Mouse (Mus musculus) frontal cortex, adult (tissue): ENCODE measurements around the gene Zgrf1.

ENCODE experiments used
- ATAC-seq: cut with Nextera tagmentation; 2 replicates; pipeline ENCODE4 v1.9.2; 2017; ENCODE audit warnings: mild to moderate bottlenecking, moderate library complexity, mixed read lengths; ENCODE audit not compliant: low TSS enrichment

Gene Zgrf1

GRCm38 (mm10) chr3:127558201-127558600 lies 4.9 kb downstream of the Zgrf1 start:
- ATAC-seq = no peak

DNA sequence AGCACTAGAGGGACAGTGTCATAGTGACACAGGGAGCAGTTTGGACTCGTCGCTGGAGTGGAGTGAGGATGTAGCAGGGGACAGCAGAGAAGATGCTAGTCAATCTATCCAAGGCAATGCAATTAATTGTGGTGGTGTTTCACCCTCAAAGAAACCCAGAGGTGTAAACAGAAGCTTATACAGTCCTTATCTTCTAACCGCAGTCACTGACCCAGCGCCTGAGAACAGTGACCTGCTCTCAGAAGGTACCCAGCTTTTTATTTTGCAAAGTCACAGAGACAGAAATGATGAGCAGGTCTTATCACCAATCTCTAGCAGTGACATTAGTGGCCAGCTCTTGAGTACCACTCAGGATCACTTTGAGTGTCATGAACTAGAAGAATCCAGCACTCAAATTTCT lies 9.7 kb downstream of the Zgrf1 start:
- no peak for ATAC-seq

DNA sequence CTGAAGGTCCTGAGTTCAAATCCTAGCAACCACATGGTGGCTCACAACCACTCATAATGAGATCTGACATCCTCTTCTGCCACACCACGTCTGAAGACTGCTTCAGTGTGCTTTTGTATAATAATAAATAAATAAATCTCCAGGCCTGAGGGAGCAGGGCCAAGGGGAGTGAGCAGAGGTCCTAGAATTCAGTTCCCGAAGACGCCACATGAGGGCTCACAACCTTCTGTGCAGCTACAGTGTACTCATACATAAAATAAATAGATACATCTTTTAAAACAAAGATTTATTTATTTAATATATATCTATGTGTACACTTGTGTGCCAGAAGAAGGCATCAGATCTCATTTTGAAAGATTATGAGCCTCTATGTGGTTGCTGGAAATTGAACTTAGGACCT lies 11.8 kb downstream of the Zgrf1 start:
- no peak for ATAC-seq

DNA sequence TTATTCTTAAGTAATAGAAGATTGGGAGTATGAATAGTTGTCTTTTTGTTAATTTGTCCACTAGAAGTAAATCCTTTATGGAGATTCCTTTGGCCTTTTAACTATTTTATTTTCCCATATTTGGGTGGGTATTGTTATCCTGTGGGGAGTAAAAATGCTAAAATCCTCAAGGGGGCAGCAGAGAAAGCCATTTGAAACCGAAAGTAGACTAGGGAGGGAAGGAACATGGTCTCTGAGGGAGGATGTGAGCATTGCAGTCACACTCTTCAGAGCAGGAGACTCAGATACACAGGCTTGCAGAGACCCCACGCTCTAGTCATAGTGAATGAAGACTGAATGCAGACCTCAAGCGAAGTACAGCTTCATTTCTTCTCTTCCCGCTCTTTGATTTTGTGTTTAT lies 19.3 kb downstream of the Zgrf1 start:
- ATAC-seq = peak; percentile 98

DNA sequence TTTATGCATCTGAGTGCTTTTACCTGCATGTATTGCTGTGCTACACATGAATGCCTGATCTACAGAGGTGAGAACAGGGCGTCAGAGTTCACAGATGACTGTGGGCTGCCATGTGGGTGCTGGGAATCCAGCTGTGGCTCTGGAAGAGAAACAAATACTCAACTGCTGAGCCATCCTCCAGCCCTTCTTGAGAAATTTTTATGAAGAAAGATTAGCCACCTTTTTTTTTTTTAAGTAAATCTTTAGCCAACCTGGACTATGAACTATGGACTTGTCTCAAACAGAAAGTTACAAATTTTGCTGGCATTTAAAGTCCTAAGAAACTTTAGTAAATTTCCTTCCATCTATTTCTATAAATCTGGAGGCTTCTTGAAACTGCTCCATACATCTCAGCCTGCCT lies 43.8 kb downstream of the Zgrf1 start:
- no peak for ATAC-seq

GRCm38 (mm10) chr3:127608109-127608508 lies 54.8 kb downstream of the Zgrf1 start:
- ATAC-seq = no peak

GRCm38 (mm10) chr3:127625296-127625695 lies 72.0 kb downstream of the Zgrf1 start:
- peak; percentile 79 for ATAC-seq

- no peak for ATAC-seq
These were observed 72.6 kb downstream of the Zgrf1 start for GRCm38 (mm10) chr3:127625701-127626399.

DNA sequence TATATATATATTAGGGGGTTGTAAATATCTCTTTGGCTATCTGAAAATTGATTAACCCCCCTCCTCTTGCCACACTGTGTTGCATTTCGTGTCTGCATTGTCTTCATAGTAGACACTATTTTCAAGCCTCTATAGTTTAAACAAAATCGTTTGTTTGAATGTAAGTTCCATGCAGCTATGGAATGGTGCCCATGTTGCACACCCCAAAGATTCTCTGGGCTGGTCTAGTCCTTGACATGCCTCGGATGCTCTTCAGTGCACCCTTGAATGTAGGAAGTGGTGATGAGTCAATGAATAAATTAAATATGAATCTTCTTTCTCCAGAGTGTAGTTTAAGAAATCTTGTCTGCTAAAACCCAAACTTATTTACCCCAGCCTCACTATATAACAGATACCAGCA lies 73.2 kb downstream of the Zgrf1 start:
- ATAC-seq = no peak

GRCm38 (mm10) chr3:127627151-127627955 lies 74.1 kb downstream of the Zgrf1 start:
- ATAC-seq = no peak

GRCm38 (mm10) chr3:127627956-127628310 lies 74.6 kb downstream of the Zgrf1 start:
- no peak for ATAC-seq

DNA sequence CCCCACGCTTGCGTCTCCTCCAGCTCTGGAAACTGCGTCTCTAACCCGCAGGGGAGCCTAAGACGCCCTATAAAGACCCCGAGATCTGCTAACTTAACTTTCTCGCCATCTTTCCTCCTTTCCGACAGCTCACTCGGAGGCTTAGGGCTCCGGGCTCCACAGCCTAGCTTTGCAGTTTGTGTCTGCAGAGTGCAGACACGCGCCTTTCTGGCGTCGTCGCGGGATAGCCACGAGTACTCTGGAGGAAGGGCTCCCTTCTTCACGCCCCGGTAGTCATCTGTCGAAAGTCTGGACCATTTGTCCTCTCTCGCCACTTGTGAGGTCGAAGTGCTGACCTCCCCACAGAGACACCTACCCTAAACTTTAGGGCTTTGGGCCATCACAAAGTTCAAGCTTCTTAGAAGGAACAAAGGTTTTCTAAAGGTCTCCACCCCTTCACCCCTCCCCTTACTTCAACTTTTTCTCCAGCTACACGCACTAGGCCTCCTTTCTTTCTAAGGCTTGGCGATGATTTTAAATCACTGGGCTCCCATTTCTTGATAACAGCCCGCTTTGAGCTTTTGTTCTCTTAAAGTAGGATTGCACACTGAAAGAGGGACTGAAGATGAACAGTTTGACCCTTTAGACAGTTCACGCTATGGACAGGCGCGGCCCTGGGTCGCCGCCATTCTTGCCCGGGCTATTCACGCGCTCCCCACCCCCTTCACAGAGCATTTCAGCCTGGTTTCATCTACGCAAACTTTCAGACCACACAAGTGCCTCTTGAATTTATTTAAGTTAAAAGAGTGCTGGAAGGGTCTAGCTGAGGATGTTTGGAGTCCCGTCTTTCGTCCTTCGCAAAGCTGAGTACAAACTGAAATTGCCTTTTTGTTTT lies 75.3 kb downstream of the Zgrf1 start:
- no peak for ATAC-seq

DNA sequence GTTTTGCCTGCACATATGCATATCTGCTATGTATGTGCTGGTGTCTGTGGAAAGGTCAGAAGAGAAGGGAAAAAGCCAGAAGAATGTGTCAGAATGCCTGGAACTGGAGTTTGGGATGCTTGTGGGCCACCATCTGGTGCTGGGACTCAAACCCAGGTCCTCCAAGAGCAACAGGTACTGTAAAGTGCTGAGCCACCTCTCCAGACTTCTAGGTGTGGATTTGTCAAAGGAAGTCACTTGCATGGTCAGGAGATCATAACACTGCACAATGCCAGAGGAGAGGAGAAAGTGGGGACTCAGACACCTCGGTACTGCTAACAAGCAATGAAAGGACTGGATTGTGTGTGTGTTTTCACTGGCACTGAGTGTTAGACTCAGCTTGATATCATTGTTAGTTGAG lies 76.9 kb downstream of the Zgrf1 start:
- ATAC-seq = no peak

- no peak for ATAC-seq
These were observed 77.6 kb downstream of the Zgrf1 start for GRCm38 (mm10) chr3:127630735-127631372.

DNA sequence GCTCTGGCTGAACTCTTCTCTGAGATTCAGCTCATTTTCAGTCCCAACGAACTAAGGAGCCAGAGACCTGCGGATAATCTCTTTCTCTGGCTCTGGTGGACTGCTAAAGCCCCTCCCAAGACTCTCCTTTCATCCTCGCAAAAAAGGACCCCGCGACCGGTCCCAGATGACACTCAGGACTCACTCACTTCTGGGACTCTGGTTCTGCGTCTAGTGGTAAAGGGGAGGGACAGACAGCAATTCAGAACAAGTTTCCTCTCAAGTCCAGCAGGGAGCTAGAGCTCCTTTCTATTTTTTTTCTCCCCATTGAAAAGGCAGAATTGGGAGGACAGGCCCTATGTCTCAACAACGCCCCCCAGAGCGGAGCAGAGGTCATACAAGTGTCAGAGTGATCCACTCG lies 78.3 kb downstream of the Zgrf1 start:
- no peak for ATAC-seq

GRCm38 (mm10) chr3:127632531-127632930 lies 79.2 kb downstream of the Zgrf1 start:
- ATAC-seq = no peak

DNA sequence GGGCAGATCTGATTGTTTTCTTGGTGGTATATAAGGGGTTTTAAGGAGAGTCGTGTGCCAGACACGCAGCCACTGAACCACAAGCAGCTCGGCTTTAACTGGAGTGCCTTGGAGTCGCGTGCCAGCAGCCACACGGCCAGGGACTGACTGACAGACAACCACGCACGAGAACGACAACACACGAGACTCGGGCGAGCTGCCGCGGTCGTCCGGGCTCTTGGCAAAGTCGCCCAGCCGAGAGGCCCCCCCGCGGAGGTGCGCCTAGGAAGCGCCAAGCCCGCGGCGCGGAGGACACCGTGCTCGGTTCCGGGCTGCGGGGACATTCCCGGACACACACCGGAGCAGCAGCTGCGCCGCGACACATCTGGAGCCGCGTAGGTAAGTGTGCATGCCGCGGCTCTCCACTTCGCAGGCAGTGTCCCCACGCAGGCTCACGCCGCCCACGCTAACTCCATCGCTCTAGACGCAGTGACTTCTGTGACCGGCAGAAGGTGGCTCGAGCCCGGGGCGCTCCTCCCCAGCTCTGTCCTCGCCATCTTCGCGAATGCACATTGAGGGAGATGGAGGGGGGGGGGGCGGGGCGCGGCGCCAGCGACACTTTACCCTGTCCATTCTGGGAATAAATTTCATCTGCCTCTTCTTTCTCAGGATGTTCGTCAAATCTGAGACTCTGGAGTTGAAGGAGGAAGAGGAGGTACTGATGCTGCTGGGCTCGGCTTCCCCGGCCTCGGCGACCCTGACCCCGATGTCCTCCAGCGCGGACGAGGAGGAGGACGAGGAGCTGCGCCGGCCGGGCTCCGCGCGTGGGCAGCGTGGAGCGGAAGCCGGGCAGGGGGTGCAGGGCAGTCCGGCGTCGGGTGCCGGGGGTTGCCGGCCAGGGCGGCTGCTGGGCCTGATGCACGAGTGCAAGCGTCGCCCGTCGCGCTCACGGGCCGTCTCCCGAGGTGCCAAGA lies 80.1 kb downstream of the Zgrf1 start, which contains the start of gene Neurog2:
Gene Neurog2, plus strand, starts transcription at position 56 of the 953 bp plus-strand sequence.
- peak; percentile 32 for ATAC-seq

GRCm38 (mm10) chr3:127634101-127634983 lies 81.1 kb downstream of the Zgrf1 start:
- ATAC-seq = peak; percentile 91

DNA sequence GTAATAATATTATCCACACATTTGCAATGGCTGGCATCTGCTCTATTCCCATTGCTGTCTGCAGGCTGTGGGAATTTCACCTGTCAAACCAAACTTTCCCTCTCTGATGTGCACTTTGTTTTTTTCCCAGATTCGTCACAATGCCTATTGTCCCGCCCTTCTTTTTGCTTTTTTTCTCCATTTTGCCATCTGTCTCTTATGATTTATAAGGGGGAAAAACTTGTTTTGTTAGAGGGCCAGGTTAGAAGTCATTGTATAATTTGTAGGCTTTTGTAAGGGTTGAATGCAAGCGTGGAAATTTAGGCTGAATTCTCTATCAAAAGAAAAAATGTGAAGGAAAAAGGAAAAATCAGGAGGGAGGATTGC lies 81.7 kb downstream of the Zgrf1 start:
- no peak for ATAC-seq
